Mouse (Mus musculus) retina, embryonic 14.5 days (tissue): ENCODE results near the gene Ptpra.
A peak's percentile ranks its signal among the peaks of the same experiment; 100 is the strongest.

Source experiments
- DNase-seq: peaks from one replicate; pipeline ENCODE4 v3.0.0-alpha.2; 2015; ENCODE audit warnings: low spot score

Gene Ptpra

GRCm38 (mm10) chr2:130442162-130442561 is 7.9 kb upstream of the Ptpra start:
- DNase-seq = no peak

- no peak for DNase-seq
Measured at GRCm38 (mm10) chr2:130448449-130448848, 1.6 kb upstream of the Ptpra start.

GRCm38 (mm10) chr2:130449021-130449793 is 871 bp upstream of the Ptpra start:
- DNase-seq = peak; percentile 43

- no peak for DNase-seq
Measured at GRCm38 (mm10) chr2:130450434-130450796, 337 bp downstream of the Ptpra start.

DNA sequence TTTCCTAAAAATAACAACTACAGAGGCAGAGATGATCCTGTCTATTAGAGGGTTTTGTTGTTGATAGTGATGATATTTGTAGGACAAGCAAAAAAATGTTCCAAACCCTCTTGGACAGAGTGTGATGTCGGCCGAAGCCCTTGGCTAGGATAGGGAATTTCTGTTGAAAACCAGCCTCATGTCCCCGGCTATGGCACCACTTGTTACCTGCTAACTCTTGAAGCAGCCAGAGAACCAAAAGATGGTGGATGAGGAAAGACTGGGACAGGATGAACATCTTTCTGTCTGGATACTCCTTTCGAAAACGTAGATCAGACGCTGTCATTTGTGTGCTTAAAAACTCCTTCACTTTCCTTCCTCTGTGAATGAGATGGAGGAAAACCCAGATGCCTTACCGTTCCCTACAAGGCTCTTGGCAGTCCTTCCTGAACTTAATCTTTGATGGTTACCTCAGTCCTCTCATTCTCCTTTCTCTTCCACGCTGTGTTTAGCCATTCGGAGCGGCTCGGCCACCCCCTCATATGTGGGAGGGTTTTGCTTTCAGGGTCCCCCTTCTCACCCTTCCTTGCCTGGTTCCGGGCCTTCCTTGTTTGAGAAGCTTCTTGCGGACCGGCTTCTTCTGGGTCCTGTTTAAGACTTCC is 1.1 kb downstream of the Ptpra start:
- DNase-seq = no peak

- DNase-seq = no peak
Measured at GRCm38 (mm10) chr2:130451727-130452090, 1.6 kb downstream of the Ptpra start.

- DNase-seq = no peak
Measured at GRCm38 (mm10) chr2:130452266-130452665, 2.2 kb downstream of the Ptpra start.

GRCm38 (mm10) chr2:130453421-130453820 is 3.3 kb downstream of the Ptpra start:
- DNase-seq = no peak

DNA sequence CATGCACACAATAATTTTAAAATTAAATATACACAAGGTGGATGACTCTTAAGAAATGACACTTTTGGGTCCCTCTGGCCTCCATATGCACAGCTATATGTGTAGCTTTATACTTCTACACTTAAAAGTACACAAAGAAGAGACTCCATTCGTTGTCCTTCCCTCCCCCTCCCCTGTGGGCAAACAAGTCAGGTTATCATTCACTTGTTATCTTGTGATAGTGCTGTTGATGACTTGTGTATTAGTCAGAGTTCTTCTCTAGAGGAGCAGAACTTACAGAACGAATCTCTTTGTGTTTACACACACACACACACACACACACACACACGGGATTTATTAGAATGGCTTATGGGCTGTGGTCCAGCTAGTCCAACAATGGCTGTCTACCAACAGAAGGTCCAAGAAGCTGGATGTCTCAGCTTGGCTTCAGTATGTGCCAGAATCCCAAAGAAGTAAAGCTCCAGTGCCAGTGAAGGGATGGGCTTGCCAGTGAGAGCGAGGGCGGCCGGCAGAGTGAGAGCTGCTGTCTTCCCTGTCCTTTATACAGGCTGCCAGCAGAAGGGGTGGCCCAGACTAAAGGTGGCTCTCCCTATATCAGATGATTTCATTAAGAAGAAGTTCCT is 4.8 kb downstream of the Ptpra start:
- DNase-seq = no peak

GRCm38 (mm10) chr2:130457871-130458270 is 7.8 kb downstream of the Ptpra start:
- no peak for DNase-seq

DNA sequence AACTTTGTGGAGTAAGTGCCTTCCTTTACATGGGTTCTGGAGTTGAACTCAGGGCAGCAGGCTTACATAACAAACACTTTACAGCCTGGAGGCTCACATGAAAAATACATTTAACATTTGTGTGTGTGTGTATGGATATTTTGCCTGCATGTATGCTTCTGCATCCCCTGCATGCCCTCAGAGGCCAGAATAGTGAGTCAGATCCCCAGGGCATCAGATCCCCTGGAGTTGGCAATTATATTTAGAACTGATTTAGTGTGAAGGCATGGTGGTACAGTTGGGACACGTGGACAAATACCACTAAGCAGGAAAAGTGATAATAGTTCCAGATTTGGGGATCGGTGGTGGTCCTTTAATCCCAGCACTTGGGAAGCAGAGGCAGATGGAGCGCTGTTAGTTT is 9.5 kb downstream of the Ptpra start:
- no peak for DNase-seq

DNA sequence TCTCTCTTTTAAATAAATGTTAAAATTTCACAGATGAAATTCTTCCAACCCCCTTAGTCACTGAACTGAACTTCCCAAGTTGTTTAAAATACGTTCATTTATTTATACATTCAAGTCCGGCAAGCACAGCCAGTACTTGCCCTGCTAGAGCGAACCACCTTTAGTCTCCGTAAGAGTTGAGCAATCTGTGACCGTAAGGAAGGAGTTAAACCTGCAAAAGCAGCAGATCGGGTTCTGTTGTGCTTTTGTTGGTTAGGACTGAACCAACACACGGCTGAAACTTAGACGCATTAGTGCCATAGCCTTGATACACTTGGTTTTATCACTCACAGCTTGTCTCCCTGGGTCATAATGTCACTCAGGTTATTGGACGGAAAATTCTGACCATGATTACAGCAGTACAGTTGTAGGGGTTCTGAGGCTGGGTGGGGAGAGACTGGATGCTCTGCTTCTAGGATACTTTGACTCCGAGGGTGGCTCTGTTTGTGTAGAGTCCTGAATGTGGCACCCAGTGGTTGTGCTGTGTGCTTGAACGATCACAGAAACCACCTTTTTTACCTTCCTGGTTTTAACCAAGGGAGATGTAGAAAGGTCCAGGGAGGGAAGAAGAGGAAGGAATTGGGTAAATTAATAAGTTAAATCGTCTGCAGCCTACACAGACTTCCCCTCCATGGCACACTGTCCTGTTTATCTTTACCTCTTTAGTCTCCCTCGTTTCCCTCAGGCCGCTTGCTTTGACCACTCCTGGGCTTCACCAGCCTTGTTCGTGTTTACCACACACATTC is 11.4 kb downstream of the Ptpra start:
- no peak for DNase-seq

GRCm38 (mm10) chr2:130466438-130466837 is 16.4 kb downstream of the Ptpra start:
- DNase-seq = no peak

DNA sequence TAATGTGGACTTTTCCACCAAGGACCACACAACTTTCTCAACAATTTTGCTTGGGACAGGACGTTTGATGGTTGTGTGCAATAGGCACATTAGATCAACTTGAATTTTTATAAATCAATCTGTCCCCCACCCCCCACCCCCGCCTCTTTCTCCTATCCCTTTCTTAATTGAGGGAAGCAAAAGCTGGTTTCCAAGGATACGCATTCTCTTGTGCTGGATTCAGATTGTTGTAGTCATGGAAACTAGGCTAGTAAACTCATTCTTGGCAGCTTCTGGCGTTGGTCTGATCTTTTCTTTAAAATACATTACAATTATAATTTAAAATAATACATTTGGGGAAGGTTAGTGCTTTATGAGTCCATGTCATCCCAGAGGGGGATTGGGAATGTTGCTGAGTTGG is 19.3 kb downstream of the Ptpra start:
- peak; percentile 68 for DNase-seq

DNA sequence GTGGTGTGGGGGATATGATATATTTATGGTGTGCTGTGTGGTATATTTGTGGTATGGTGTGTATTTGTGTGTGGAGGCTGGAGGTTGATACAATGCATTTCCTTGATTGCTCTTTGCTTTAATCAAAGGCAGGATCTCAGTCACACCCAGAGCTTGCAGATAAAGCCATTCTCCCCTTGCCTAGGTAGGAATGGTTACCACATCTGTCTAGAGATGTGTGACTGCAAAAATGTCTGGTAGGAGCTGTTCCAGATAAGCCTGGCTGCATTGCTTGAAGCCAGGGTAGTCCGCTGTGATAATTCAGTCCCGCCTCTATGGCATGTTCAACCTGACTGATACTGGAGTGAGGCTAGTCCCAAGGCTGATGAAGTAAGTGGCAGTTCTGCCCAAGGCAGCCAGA is 19.9 kb downstream of the Ptpra start:
- no peak for DNase-seq

- DNase-seq = no peak
Measured at GRCm38 (mm10) chr2:130472908-130473510, 22.9 kb downstream of the Ptpra start.

DNA sequence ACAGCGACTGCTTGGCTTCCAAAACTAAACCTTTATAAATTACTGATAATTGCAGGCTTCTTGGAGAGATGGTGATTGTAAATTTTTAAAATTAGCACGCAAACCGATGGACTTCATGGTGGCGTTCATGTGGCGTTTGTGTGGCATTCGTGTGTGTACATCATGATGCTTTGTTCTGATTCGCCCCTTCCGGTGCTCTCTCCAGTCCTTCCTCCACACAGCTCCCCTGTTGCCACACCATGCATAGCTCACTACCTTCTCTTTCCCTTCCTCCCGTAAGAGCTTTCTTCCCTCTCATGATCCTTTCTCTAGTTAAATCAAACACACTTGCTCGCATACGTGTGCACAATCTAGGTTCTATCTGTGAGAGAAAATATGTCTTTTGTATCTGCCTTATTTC is 25.7 kb downstream of the Ptpra start:
- DNase-seq = no peak

GRCm38 (mm10) chr2:130476666-130477297 is 26.7 kb downstream of the Ptpra start:
- no peak for DNase-seq

DNA sequence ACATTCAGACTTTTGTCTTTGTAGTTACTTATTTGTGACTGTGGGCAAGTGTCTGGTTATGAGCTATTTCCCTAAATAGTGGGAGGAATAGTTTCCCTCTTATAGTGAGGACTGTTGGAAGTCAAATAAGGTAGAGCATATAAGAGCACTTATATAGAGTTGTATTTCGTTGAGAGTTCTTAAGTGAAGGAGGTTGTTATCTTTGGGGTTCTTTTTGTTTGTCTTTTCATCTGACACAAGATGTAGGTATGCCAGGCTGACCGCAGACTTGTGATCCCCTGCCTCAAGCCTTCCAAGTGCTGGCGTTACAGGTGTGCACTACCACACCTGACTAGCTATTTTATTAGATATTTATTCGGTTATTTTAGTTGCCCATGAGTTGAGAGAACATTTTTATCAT is 32.1 kb downstream of the Ptpra start:
- no peak for DNase-seq

- DNase-seq = no peak
Measured at GRCm38 (mm10) chr2:130482700-130483099, 32.6 kb downstream of the Ptpra start.

DNA sequence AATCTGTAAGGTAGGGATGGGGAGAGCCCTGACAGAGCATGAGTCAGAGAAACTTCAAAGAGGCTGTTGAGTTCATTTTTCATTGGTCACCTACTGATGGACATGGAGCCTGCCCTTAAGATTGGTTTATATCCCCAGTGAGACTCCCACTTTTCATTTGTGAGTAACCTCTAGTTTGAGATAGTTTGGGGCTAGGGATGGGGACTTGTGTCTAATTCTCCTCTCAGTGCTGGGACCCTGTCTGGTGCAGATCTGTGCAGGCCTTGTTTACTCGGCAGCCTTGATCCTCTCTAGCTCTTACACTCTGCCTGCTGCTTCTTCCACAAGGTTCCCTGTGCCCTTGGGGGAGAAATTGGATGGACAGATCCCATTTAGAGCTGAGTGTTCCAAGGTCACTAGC is 34.1 kb downstream of the Ptpra start:
- no peak for DNase-seq

DNA sequence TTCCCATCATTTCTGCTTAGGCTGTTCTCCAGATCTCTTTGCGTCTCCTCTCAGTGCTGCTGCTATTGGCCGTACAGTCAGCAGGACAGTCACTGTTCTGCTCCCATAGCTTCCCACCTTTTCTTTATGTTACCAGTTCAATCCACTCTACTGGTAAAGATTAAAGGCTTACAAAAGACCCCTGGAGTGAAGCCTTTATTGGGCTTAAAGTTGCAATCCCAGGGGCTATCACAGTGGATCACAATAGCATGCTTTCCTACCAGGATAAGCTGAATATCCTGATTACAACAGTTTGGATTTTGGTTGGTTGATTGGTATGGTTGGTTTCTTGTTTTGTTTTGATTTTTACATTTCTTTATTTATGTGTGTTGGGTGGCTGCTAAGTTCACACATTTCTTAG is 37.9 kb downstream of the Ptpra start:
- no peak for DNase-seq
